Mouse (Mus musculus): ENCODE measurements around the gene Vmn2r48. TPM values are rescaled to one million over a fixed set of nuclear protein-coding genes. Genes with fewer than 3 reads are reported as not detected.
"Not testable (repeated sequence)": the region's sequence is repeated elsewhere in the genome, so short reads cannot be mapped to it uniquely, and the experiment has no call there.

The Vmn2r48 gene
- polyA plus RNA-seq (2016; fragmentation: Nextera tagmentation; extraction: Ambion mirVana), result not detected in 2 replicates

- WGBS, result 81% methylated on average over 2 of the region's 2 CpGs
- not testable (repeated sequence) for H3K4me3 ChIP-seq (replicated peaks); H3K4me1 ChIP-seq (replicated peaks); ATAC-seq (ENCODE audit: insufficient number of reproducible peaks, insufficient read depth, low FRiP score, low TSS enrichment, low read depth); H3K27ac ChIP-seq; H3K36me3 ChIP-seq; H3K9me3 ChIP-seq; H3K4me2 ChIP-seq; H3K27me3 ChIP-seq; H3K9ac ChIP-seq (replicated peaks)
These were observed at the start of gene Vmn2r48 for GRCm38 (mm10) chr7:9953485-9953884. TSS of gene Vmn2r48 (minus strand) at chr7:9953585.

GRCm38 (mm10) chr7:9992157-9992556 lies 38.8 kb upstream of the Vmn2r48 start, which contains the start of gene Vmn2r49:
TSS of gene Vmn2r49 (minus strand) at chr7:9992257.
- not testable (repeated sequence) for H3K9me3 ChIP-seq; H3K27me3 ChIP-seq; H3K27ac ChIP-seq; H3K4me2 ChIP-seq; H3K4me3 ChIP-seq (replicated peaks); H3K36me3 ChIP-seq; ATAC-seq (ENCODE audit: insufficient number of reproducible peaks, insufficient read depth, low FRiP score, low TSS enrichment, low read depth); H3K4me1 ChIP-seq (replicated peaks); H3K9ac ChIP-seq (replicated peaks)
- WGBS, result 50% methylated on average over 1 of the region's 2 CpGs

Other genes starting within 250 kb of the Vmn2r48 start
- not detected in 2 replicates for gene Vmn2r46, start 183.0 kb downstream of the Vmn2r48 start, polyA plus RNA-seq (2016; fragmentation: Nextera tagmentation; extraction: Ambion mirVana)
- gene Vmn2r47, start 112.3 kb downstream of the Vmn2r48 start, polyA plus RNA-seq (2016; fragmentation: Nextera tagmentation; extraction: Ambion mirVana), result not detected in 2 replicates
- not detected in 2 replicates for gene Vmn2r49, start 38.7 kb upstream of the Vmn2r48 start, polyA plus RNA-seq (2016; fragmentation: Nextera tagmentation; extraction: Ambion mirVana)
- gene Vmn2r50, start 99.7 kb upstream of the Vmn2r48 start, polyA plus RNA-seq (2016; fragmentation: Nextera tagmentation; extraction: Ambion mirVana), result not detected in 2 replicates
- gene Vmn2r51, start 152.2 kb upstream of the Vmn2r48 start, polyA plus RNA-seq (2016; fragmentation: Nextera tagmentation; extraction: Ambion mirVana), result not detected in 2 replicates
- gene Vmn2r52, start 223.0 kb upstream of the Vmn2r48 start, polyA plus RNA-seq (2016; fragmentation: Nextera tagmentation; extraction: Ambion mirVana), result not detected in 2 replicates

Measured in limb, embryonic 12.5 days (tissue).